Mouse (Mus musculus) layer of hippocampus, adult 8-10 months (tissue): ENCODE measurements around the gene Skp2. TPM values are rescaled to one million over a fixed set of nuclear protein-coding genes. Genes with fewer than 3 reads are reported as not detected.
A peak's percentile ranks its signal among the peaks of the same experiment; 100 is the strongest.

ENCODE experiments used
- DNase-seq, 2 experiments: peaks; one replicate each; pipeline ENCODE4 v3.0.0; 2022; ENCODE audit warnings: low spot score in 2 of 2
- total RNA-seq, 4 experiments: library from RNA; stranded (reverse); gene quantifications; 2 replicates each; pipeline ENCODE4 v1.2.4; 2022

Skp2 gene
- total RNA-seq, 4 experiments from 2014 or later: 5.3 to 6.7 (median 5.9) TPM

DNA sequence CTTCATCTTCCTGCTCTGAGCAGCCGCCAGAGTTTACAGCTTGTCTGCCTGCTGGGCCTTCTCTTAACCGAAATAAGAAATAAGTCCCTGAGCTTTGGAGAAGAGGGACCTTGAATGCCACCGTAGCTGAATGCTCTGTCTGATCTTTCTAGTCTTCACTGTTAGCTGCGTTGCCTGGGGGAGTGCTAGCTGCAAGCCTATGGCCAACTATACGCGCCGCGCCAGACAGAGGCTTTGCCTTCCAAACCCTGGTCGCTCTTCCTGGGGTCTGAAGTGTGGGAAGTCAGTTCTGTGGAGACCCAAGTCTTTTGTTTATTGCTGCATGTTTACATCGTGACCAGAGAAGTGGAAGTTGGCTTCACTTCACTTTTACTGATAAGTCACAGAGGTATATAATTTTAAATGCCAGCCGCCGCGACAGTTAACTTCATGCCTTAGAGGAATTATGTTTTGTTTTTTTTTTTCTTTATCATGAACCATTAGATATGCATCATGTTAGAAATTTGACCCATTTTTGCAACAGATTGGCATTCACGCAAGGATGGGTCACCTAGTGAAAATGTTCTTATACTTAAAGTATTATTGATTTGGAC lies 79.5 kb downstream of the Skp2 start:
- DNase-seq: no peak

DNA sequence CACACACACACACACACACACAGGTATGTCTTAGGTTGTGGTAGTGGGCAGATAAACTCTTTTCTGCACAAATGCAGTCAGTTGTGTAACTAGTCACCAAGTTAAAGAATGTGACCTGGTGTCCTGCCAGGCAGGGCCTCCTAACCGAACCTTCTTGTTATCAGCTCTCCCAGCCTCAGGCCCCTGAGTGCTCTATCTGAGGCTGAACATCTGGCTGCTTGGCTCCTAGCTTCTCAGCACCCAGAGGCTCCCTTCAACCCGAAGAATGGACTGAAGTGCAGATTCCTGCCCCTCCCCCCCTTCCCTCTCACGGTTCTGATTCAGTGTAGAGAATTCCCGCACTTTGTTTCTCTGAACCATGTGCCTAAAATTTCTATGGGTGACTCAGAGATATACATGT lies 80.6 kb downstream of the Skp2 start:
- DNase-seq: no peak

DNA sequence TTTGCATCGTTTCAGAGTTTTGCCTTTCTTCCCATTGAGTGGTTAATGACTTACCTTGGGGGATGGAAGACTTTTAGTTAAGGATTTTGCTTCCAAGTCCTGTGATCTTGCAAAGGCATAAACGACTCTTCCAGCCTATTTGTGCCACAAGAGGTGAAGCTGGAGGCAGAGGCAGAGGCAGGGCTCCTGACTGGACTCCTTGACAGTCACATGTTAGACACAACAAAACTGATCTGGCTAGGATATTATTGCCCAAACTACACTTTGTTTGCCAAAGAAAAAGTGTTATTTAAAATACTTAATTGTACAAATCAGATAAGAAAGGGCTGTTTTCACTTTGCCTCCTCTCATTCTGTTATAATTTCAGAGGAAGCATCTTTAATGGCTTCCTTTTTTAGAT lies 81.1 kb downstream of the Skp2 start:
- DNase-seq: no peak

DNA sequence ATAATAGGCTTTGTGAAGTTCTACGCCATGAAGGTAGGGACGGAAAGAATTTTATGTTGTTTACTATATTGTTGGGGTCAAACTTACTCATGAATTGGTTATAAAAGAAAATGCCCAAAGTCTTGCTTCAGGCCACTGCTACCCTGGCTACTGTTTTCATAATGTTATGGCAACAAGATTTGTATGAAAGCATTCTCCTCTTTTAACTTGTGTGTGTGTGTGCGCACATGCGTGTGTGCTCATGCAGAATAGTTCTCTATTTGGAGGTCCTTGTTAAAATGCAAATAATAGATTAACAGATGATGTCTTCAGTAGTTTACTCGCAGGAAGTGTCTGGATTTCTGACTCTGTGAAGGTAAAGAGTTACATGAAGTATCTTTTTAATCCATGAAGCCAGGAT lies 81.5 kb downstream of the Skp2 start:
- DNase-seq: no peak

DNA sequence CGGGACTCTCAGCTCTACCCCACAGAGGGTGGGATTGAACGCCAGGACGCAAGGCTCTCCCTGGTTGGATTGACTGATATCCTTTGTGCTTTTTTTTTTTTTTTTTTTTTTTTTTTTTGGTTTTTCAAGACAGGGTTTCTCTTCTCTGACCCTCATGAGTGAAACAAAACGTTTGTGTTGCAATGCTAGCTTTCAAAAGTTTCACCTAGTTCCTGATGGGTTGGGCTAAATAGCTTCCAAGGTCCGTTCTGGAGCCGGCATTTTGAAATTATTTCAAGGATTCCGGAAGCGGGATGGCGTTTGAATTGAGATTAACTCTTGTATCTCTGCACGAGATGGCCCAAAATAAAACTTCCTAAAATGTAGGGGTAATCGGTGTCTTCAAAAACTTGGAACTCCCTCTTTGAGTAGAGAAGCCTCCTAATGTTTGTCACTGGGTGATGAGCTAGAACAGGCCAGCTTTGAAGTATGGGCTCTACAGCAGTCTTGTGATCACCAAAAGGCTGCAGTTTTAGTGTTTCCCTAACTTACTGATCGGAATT lies 82.1 kb downstream of the Skp2 start:
- no peak for DNase-seq

DNA sequence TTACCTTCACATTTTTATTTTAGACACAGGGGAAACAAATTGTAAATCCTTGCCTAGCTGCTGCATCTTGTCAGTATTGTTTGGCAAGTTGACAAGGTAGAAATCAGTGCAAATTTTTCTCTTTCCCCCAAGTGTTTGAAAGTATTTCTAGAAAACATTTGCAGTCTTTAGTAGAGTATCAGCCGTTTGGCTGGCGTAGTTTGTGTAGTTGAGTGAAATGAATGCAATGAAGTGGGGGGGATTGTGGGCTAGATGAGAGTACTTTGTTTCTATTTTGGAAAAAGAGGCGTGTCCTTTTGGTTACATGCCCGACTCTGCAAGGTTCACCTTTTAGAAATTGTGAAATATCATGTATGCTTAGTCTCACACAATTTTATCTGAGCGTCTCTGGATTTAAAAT lies 82.6 kb downstream of the Skp2 start:
- DNase-seq: no peak

DNA sequence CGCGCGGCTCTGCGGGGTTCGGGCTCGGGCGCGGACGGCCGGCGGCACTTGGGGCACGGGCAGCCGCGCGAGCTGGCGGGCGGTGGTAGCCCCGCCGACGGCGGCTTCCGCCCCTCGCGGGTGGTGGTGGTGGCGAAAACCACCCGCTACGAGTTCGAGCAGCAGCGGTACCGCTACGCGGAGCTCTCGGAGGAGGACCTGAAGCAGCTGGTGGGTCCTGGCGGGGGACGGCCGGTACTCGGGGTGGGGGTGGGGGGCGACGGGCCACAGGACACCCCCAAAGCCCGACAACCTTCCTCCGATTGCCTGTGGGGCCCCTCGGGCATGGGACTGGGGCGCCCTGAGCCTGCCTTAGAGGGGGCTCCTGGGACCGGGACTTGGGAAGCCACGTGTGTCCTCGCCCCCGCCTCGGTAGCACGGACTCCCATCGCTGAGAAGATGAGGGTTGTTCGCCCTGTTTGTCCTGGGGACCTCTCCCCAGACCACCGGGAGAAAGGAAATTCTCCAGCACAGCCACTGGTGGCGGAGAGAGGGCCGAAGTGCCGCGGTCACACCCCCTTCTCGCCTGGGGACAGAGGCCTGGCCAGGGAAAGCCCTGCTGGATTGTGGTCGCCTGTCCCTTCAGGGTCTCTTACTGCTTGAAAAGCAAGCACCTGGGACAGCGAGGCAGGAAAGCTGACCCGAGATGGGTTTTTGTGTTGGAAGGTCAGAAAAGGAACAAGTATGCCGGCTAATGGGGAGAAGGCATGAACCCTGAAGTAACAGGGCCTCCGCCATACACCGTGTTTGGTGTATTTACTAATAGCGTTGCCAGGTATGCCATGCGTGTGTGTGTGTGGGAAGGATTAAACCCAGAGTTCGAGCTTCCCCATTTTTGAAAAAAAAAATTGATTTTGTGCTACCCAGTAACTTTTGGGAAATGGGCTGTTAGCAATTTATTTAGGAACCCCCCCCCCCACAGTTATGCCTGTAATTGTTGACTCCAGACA lies 83.4 kb downstream of the Skp2 start:
- DNase-seq: no peak

DNA sequence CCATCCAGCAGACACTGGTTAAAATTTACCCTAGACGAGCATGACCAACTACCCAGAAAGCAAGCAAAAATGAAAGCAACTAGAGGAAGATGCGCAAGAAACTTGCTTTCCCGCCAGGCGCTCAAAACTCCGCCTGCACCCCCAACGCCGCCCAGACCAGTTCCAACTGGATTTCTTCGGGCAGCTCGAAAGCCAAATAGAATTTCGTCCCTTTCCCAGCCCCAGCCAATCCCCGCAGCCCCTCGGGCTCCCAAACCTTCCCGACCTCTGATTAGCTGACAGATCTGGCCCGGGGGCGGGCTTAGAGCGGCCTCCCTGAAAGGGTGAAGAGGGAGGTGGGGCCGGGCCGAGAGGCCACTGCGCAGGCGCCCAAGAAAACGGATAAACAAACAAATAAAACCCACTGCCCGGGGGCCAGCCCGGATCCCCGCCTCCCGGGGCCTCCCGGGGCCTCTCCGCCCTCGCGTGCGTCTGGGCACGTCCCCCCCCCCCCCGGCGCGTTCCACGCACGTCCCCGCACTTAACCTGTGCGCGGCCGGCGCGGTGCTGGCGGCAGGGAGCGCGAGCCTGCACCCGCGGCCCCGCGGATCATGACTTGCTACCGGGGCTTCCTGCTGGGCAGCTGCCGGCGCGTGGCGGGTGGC lies 84.2 kb downstream of the Skp2 start, which contains the start of gene Nadk2:
Gene Nadk2, plus strand, starts transcription at position 349 of the 644 bp plus-strand sequence.
- DNase-seq: peak; percentile 98

DNA sequence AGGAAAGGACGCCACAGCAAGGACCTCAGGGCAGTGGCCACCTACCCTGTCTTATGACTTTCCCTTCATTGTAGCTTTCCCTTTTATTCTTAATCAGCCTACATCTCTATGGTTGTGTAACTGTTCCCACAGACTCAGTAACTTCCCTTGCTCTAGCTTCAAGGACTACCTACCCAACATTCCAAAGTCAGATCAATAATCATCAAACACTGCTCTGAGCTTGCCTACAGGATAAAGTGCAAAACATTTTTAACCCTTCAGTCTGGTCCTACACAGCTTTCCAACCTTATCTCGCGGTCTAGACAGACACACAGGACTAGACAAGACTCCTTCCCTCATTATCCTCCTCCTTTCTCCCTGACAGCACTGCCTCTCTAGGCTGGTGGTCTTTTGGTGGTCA lies 84.9 kb downstream of the Skp2 start:
- no peak for DNase-seq

DNA sequence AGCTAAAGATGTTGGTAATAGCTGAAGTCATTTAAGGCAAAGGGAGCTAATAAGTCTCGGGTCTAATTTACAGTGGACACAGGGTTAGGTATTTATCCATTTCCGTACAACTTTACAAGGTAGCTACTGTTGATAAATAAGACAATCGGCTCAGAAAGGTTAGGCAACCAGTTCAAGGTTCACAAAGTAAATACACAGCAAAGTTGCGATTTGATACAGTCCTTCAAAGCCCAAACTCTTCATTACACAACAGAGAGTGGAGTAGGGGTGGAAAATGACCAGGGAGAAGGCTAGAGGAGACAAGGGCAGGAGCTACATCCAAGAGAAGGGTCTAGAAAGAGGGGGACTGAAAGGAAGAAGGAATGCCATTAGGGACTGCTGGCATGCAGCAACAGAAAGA lies 86.3 kb downstream of the Skp2 start:
- DNase-seq: no peak

Other genes with a start within 250 kb of the Skp2 start
- gene Ranbp3l, start 187.5 kb downstream of the Skp2 start, total RNA-seq: 10 to 100 TPM; 10.5 to 11.9 (median 11.6) TPM
- gene Nadk2, start 84.2 kb downstream of the Skp2 start, total RNA-seq: 10 to 100 TPM; 59.8 to 67.1 (median 66.8) TPM
- 10 to 100 TPM; 55.1 to 68.4 (median 60.5) TPM for gene Lmbrd2, start 14.9 kb downstream of the Skp2 start, total RNA-seq
- not detected for gene Ugt3a1, start 121.5 kb upstream of the Skp2 start, total RNA-seq
- gene Ugt3a2, start 180.1 kb upstream of the Skp2 start, total RNA-seq: not detected